Mouse (Mus musculus): Measurements from ENCODE around the gene Vmn1r207-ps.
"Not testable (repeated sequence)": the region's sequence is repeated elsewhere in the genome, so short reads cannot be mapped to it uniquely, and the experiment has no call there.

Gene Vmn1r207-ps

GRCm38 (mm10) chr13:22729529-22729928 is at the start of gene Vmn1r207-ps:
Vmn1r207-ps (minus strand) TSS chr13:22729629.
- not testable (repeated sequence) for DNase-seq

- DNase-seq: not testable (repeated sequence)
Observed at GRCm38 (mm10) chr13:22777300-22777699, 47.9 kb upstream of the Vmn1r207-ps start, which contains the start of gene Vmn1r208. Vmn1r208 (minus strand) TSS chr13:22777400.

- not testable (repeated sequence) for DNase-seq
Observed at GRCm38 (mm10) chr13:22771592-22771991, 42.2 kb upstream of the Vmn1r207-ps start.

DNA sequence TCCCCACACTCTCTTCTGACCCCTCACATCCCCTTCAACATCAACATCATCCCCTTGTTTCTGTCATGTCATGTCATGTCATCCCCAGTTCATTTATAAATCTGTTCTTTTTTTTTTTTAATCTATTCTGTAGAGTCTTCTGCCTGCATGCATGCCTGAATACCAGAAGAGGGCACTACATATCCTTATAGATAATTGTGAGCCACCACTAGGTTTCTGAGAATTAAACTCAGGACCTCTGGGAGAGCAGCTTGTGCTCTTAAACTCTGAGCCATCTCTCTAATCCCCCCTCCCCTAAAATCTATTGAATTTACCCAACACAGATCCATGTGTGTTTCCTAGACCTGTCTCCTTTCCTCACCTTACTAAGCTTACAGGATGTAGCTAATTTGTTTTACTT is 18.1 kb upstream of the Vmn1r207-ps start:
- DNase-seq: no peak

DNA sequence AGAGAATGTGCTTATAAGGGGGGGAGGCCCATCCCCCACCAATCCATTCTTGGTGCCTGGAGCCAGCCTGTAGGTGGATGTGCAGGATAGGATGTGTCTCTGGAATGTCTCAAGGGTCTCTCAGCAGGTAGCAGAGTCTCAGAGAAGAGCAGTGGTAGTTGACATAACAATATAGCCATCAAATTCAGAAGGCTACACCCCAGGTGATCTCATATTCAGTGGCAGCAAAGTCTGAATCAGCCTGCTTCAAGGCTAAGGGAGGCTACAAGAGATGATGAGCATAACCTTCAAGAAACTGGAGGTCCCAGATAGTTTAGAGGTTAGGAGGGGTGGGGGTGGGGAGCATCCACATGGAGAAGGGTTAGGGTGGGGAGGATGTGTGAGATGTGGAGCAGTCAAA is 22.5 kb downstream of the Vmn1r207-ps start:
- not testable (repeated sequence) for DNase-seq

DNA sequence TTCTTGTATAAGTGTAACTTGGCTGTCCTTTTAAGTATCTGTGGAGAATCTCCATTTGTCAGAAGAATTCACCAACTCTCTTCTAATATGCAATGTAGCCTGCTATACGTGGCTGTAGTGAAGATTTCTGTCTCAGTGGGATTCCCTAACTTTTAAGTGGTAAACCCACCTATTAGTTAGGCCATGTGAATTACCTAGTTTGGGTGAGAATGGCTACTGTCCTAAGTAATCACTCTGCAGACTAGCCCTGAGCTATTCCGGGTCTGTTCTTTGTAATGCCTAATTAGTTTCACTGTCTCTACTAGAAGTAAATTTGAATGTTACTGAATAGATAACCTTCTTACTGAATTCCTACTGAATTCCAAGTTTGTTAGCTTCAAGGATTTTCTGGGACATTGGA is 26.5 kb downstream of the Vmn1r207-ps start:
- not testable (repeated sequence) for DNase-seq
